Mouse (Mus musculus) CH12.LX (cell line): Measurements from ENCODE around the gene Zfp212.

Experiments used
- CTCF ChIP-seq, 2 experiments: IDR thresholded peaks in 1 of 2; conservative IDR thresholded peaks in 1 of 2; 2 replicates each; pipeline ENCODE4 v1.5.1; 2011 to 2012; ENCODE audit warnings: low read depth in 2 of 2, low read length in 2 of 2, improper control_type of control experiment in 1 of 2, inconsistent platforms in 1 of 2, mild to moderate bottlenecking in 1 of 2, moderate library complexity in 1 of 2
- POLR2A ChIP-seq: IDR thresholded peaks from 2 replicates; pipeline ENCODE4 v1.6.1; 2011; ENCODE audit warnings: low read depth, mild to moderate bottlenecking, improper control_type of control experiment, low read length

DNA sequence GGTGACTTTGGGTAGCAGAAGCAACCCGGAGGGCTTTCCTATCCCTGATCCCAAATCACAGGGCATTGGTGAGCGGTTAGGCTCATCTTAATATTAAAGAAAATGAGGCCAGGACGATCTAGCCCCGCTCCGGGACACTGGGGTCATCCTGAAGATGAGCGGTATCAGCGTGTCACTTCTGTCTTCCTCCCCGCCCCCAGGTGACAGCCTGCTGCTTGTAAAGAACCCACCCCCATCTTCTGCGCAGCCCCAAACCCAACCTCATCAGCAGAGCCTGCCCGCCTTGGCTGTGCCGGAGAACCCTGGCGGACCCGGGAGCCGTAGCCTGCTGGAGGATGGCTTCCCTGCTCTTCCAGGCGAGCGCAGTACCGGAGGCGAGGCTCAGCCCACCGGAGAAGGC, 15.9 kb upstream of the Zfp212 start:
- no peak for TF ChIP-seq POLR2A
- TF ChIP-seq CTCF (conservative IDR thresholded peaks at IDR 0.05 in 1 of 2, IDR thresholded peaks at IDR 0.05 in 1 of 2; ENCODE audit: low read depth in 2 of 2, low read length in 2 of 2): no peak
